In genomic region chr8:115078296-115078695, GRCm38 (mm10) we compare ENCODE assay signal across 25 mouse cellular contexts.
"Had no signal": no experiment of that assay in that cellular context is flagged by ENCODE, and none has a peak within 500 bp of the region (broad histone marks: within the 10 kb centered on the region; RNA-seq: fewer than 3 reads in every experiment).

No protein-coding gene starts in this region.

- H3K4me1 ChIP-seq: heart, embryonic 10.5 days; heart, embryonic 12.5 days; hindbrain, embryonic 15.5 days; intestine, embryonic 15.5 days; liver, embryonic 13.5 days had no signal

- H3K9ac ChIP-seq: heart, embryonic 12.5 days; hindbrain, embryonic 13.5 days; hindbrain, embryonic 15.5 days; intestine, embryonic 15.5 days; liver, embryonic 13.5 days had no signal

- H3K4me3 ChIP-seq: gastrocnemius, adult 2 months; heart, embryonic 10.5 days; heart, embryonic 12.5 days; hindbrain, embryonic 13.5 days; hindbrain, embryonic 15.5 days; intestine, embryonic 15.5 days; layer of hippocampus, adult 2 months; left cerebral cortex, adult 2 months; liver, embryonic 13.5 days had no signal

- H3K27me3 ChIP-seq: hindbrain, embryonic 13.5 days; hindbrain, embryonic 15.5 days; intestine, embryonic 15.5 days; liver, embryonic 13.5 days had no signal

- H3K4me2 ChIP-seq: heart, embryonic 12.5 days; hindbrain, embryonic 13.5 days; hindbrain, embryonic 15.5 days; intestine, embryonic 15.5 days; liver, embryonic 11.5 days; liver, embryonic 13.5 days had no signal

- H3K36me3 ChIP-seq: heart, embryonic 10.5 days; heart, embryonic 12.5 days; hindbrain, embryonic 13.5 days; hindbrain, embryonic 15.5 days; intestine, embryonic 15.5 days; liver, embryonic 13.5 days had no signal

- H3K27ac ChIP-seq: gastrocnemius, adult 2 months; heart, embryonic 10.5 days; hindbrain, embryonic 13.5 days; hindbrain, embryonic 15.5 days; hindbrain, postnatal 0 days; intestine, embryonic 15.5 days; layer of hippocampus, adult 2 months; left cerebral cortex, adult 2 months; liver, embryonic 13.5 days had no signal

- ATAC-seq: hindbrain, postnatal 0 days; inflammation-experienced regulatory T-cells, adult 6 months; intestine, embryonic 15.5 days; intestine, postnatal 0 days had no signal

- DNase-seq: gastrocnemius, adult 2 months; gastrocnemius, postnatal 10 days; gastrocnemius, postnatal 25 days; heart, adult 18-20 months; heart, postnatal 14 days; heart, postnatal 36 days; kidney, adult 18-20 months; kidney, adult 8-10 months; kidney, postnatal 10 days; kidney, postnatal 25 days; kidney, postnatal 4 days; layer of hippocampus, postnatal 36 days; liver; liver, embryonic 13.5 days had no signal

- H3K9me3 ChIP-seq: heart, embryonic 10.5 days; hindbrain, embryonic 13.5 days; hindbrain, embryonic 15.5 days; intestine, embryonic 15.5 days; liver, embryonic 13.5 days had no signal
